Mouse (Mus musculus) erythroblast, embryonic 14.5 days (primary cell): ENCODE data around the gene Tll2. TPM values are rescaled to one million over a fixed set of nuclear protein-coding genes. Genes with fewer than 3 reads are reported as not detected.

ENCODE experiments used
- H3K27me3 ChIP-seq: 2 replicates; pipeline ENCODE4 v1.6.1; 2012; ENCODE audit warnings: inconsistent platforms; ENCODE audit not compliant: control insufficient read depth
- H3K36me3 ChIP-seq: 2 replicates; pipeline ENCODE4 v1.6.1; 2012; ENCODE audit warnings: mild to moderate bottlenecking, inconsistent platforms; ENCODE audit not compliant: control insufficient read depth
- H3K4me1 ChIP-seq: 2 replicates; pipeline ENCODE4 v1.6.1; 2012; ENCODE audit warnings: inconsistent platforms; ENCODE audit not compliant: control insufficient read depth
- H3K4me3 ChIP-seq: replicated peaks from 2 replicates; pipeline ENCODE3; 2012; ENCODE audit warnings: moderate library complexity, mild to moderate bottlenecking, inconsistent platforms
- H3K9me3 ChIP-seq: 2 replicates; pipeline ENCODE4 v1.6.1; 2012; ENCODE audit warnings: low read length, inconsistent platforms, mixed read lengths; ENCODE audit not compliant: control insufficient read depth
- GATA1 ChIP-seq: IDR thresholded peaks from 2 replicates; pipeline ENCODE4 v1.6.1; 2012; ENCODE audit warnings: low read length, inconsistent platforms, mixed read lengths
- TAL1 ChIP-seq: IDR thresholded peaks from 3 replicates; pipeline ENCODE4 v1.6.1; 2012; ENCODE audit warnings: low read length, inconsistent platforms, mixed read lengths
- polyA plus RNA-seq: library from polyadenylated mRNA; stranded (reverse); fragments of >175 nt; gene quantifications from 2 replicates; pipeline ENCODE4 v1.2.3, GENCODE M21; 2012

Tll2 gene
- polyA plus RNA-seq, result not detected in 2 replicates

DNA sequence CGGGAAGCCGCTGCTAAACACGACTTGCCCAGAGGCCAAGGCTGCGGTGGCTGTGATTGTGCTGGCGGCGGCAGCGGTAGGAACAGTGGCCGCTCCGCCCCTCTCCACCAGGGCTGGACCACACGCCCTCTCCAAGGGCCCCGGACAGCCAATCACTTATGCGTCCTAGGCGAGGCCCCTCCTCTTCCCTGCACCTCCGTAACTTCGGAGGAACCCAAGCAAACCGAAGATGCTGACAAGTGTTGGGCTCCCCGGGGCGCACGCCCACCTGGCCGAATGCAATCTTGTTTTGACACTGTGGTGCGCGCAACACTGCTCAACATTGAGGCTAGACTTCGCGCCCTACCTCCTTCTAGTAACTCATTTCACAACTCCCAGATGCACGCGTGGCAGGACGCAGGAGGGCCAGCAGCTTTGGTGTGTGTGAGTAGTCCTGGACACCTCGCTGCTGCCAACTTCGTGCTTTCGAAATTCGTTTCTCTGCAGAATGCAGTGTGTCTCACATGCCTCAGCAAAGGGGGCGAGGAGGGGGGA is at the start of gene Tll2:
Gene Tll2 (minus strand): TSS at position 25 of the 534 bp plus-strand sequence.
- H3K4me3 ChIP-seq, result no peak within 1 kb of the TSS
- no peaks in the 10 kb centered on the region; the same call in 1 of the 2 replicates for H3K4me1 ChIP-seq
- H3K27me3 ChIP-seq, result peaks cover 40% of the 10 kb centered on the region
- TF ChIP-seq TAL1 (no peak), GATA1 (no peak)
- H3K9me3 ChIP-seq, result no peaks in the 10 kb centered on the region
- peaks cover 5% of the 10 kb centered on the region for H3K36me3 ChIP-seq

DNA sequence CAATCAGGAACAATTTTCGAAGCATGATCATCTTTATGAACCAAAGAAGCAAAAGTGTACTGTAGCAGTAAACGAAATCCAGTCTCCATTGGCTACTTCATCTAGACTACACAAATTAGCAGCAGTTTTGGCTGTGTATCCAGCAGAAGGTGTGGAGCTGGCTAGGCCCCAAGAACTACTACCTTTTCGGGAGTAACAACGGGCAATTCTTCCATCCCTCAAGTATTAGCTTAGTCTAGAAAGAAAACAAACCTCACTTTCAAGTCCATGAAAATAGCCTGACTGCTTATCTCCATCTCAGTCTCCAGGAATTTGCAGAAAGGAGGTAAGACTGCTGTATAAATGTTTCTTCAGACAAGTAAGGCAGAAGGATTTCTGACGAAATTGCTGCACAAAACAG is 47.9 kb upstream of the Tll2 start:
- H3K36me3 ChIP-seq, result peaks cover 29% of the 10 kb centered on the region
- no peaks in the 10 kb centered on the region for H3K9me3 ChIP-seq
- H3K4me1 ChIP-seq, result peaks cover 8% of the 10 kb centered on the region
- no peaks in the 10 kb centered on the region for H3K27me3 ChIP-seq
- H3K4me3 ChIP-seq, result no peak overlapping the region
- no peak for TF ChIP-seq TAL1
- no peak for TF ChIP-seq GATA1

DNA sequence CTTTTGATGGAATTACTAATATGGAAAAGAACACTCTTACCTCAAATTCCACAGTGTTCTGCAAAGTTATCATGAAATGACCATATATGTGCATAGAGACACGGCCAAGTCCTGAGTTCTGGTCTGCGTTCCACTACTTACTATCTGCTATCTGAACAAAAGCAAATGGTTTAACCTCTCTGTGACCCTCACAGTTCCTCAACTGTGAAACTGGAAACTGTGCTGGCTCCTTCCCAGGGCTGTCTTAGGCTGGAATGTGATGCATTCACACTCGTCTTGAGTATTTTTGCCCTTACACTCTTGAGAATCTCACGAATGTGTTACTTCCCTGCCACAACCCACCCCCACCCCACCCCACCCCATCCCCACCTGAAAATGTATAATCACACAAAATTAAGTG is 42.3 kb upstream of the Tll2 start:
- Histone ChIP-seq H3K4me3 (no peak overlapping the region), H3K9me3 (no peaks in the 10 kb centered on the region), H3K36me3 (peaks cover 46% of the 10 kb centered on the region), H3K4me1 (no peaks in the 10 kb centered on the region), H3K27me3 (no peaks in the 10 kb centered on the region)
- TF ChIP-seq TAL1 (no peak), GATA1 (no peak)

DNA sequence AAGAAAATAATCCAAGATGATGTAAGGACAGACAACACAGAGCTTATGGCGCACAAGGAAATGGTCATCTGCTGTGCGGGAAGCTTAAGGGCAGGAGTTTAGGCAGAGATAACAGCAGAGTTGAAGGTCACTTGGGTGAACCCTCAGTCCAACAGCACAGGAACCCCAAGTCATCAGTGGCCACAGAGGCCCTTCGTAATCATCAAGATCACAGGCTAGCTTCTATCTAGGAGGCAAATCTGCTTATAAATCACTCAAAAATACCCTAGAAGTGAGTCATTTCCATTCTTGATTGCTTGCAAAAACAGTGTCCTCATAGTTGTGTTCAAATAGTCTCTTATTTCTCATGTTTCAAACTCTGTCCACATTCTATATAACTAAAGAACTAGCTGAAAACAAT is 41.6 kb upstream of the Tll2 start:
- TF ChIP-seq GATA1, result no peak
- no peak for TF ChIP-seq TAL1
- H3K36me3 ChIP-seq, result peaks cover 45% of the 10 kb centered on the region

DNA sequence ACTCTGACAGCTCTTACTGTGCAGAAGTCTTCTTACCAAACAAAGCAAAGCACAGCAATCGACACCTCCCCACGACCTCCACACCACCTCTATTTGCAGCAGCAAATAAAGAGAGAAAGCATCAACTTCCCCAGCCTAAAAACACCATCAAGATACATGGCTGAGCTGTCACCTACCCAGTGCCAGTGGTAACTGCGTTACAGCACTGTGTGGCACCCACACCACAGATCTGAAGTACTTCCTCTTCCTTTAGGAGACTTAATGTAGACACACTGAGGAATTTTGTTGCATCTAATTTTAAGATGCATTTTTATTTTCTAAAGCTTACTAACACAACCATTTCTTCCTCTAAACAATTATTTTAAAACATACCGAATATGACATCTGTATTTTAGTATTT is 39.6 kb upstream of the Tll2 start:
- no peak for TF ChIP-seq GATA1
- TF ChIP-seq TAL1, result no peak
- H3K4me1 ChIP-seq, result no peaks in the 10 kb centered on the region
- no peaks in the 10 kb centered on the region for H3K9me3 ChIP-seq
- H3K27me3 ChIP-seq, result no peaks in the 10 kb centered on the region
- H3K36me3 ChIP-seq, result peaks cover 59% of the 10 kb centered on the region
- H3K4me3 ChIP-seq, result no peak overlapping the region

More for the DNA sequence above, 41.6 kb upstream of the Tll2 start:
- H3K27me3 ChIP-seq, result no peaks in the 10 kb centered on the region
- no peaks in the 10 kb centered on the region for H3K4me1 ChIP-seq
- no peaks in the 10 kb centered on the region for H3K9me3 ChIP-seq
- no peak overlapping the region for H3K4me3 ChIP-seq

DNA sequence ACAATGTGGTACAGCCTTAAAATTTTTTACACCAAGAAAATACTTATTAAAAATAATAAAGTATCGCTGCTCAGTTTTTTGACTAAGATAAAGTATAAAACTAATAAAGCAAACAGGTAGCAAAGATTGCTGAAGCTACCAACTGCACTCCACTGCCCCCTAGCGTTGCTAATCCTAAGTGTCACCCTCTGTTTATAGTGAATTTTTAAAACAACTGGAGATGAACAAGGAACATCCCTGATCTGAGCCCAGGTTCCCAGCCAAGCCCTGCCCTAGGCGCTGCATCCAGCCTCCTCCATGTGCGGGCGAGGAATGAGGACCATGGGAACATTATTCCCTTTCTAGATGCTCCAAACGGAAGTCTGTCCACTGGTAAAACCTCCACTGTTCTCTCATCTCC is 37.9 kb upstream of the Tll2 start:
- no peaks in the 10 kb centered on the region for H3K4me1 ChIP-seq
- no peaks in the 10 kb centered on the region for H3K9me3 ChIP-seq
- peaks cover 67% of the 10 kb centered on the region for H3K36me3 ChIP-seq
- no peak overlapping the region for H3K4me3 ChIP-seq
- no peaks in the 10 kb centered on the region for H3K27me3 ChIP-seq
- TF ChIP-seq TAL1 (no peak), GATA1 (no peak)

DNA sequence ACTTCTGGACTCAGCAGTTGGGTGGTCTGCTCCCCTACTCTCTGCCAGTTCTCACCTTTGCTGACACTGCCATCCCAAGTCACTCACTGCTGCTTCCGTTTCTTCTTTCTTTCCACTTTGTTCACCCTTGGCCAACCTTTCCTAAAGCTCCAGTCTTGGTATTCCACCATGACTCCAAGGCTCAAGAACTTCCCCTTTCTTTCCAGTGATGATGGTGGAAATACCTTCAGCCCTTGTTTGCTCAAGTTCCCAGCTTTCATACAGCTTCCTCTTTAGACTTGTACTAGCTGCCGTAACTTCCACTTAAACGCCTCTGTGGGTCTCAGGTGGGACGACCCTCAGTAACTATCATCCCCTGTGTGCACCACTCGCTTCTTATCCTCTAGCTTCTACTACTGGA is 35.4 kb upstream of the Tll2 start:
- Histone ChIP-seq H3K36me3 (peaks cover 72% of the 10 kb centered on the region), H3K4me3 (no peak overlapping the region), H3K27me3 (no peaks in the 10 kb centered on the region), H3K9me3 (no peaks in the 10 kb centered on the region), H3K4me1 (no peaks in the 10 kb centered on the region)
- no peak for TF ChIP-seq GATA1
- no peak for TF ChIP-seq TAL1

DNA sequence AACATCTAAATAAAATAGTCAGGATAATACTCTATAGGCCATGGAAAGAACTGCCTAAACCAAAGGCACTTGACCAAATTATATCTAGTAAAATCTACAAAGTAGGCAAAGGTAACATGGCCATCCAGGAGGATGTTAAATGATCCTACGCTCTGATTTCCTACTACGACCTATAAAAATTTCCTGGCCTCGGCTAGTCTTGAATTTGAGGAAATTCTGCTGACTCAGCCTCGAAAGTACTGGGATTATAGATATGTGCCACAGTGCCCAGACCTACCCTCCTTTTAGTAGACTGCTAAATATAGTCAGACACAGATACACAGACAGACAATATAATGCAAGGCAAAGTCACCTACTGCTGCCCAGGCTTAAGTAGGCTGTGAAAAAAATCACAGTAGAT is 27.1 kb upstream of the Tll2 start:
- no peaks in the 10 kb centered on the region for H3K27me3 ChIP-seq
- no peak overlapping the region for H3K4me3 ChIP-seq
- TF ChIP-seq GATA1 (no peak), TAL1 (no peak)
- H3K4me1 ChIP-seq, result no peaks in the 10 kb centered on the region
- H3K9me3 ChIP-seq, result no peaks in the 10 kb centered on the region
- H3K36me3 ChIP-seq, result peaks cover 81% of the 10 kb centered on the region

DNA sequence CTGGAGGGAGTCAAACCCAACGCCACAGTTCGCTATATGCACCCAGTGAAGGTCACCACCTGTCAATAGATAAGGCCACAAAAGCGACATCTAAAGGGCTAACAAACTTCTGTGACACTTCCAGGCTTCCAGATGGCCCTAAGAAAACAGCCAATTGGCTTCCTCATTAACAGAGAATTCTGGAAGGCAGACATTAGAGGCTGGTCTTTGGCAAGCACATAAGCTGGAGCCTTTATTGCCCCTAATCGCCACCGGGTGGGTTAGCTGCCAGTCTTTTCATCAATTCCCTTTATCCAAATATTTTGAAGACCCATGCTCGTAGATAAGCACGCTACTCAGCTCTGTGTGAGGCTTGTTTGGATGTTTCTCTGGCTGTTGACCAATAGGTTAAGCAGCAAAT is 1.7 kb upstream of the Tll2 start:
- peaks cover 14% of the 10 kb centered on the region for H3K36me3 ChIP-seq
- H3K9me3 ChIP-seq, result no peaks in the 10 kb centered on the region
- peaks cover 40% of the 10 kb centered on the region for H3K27me3 ChIP-seq
- no peak overlapping the region for H3K4me3 ChIP-seq
- TF ChIP-seq GATA1 (no peak), TAL1 (no peak)
- H3K4me1 ChIP-seq, result no peaks in the 10 kb centered on the region; the same call in 1 of the 2 replicates

DNA sequence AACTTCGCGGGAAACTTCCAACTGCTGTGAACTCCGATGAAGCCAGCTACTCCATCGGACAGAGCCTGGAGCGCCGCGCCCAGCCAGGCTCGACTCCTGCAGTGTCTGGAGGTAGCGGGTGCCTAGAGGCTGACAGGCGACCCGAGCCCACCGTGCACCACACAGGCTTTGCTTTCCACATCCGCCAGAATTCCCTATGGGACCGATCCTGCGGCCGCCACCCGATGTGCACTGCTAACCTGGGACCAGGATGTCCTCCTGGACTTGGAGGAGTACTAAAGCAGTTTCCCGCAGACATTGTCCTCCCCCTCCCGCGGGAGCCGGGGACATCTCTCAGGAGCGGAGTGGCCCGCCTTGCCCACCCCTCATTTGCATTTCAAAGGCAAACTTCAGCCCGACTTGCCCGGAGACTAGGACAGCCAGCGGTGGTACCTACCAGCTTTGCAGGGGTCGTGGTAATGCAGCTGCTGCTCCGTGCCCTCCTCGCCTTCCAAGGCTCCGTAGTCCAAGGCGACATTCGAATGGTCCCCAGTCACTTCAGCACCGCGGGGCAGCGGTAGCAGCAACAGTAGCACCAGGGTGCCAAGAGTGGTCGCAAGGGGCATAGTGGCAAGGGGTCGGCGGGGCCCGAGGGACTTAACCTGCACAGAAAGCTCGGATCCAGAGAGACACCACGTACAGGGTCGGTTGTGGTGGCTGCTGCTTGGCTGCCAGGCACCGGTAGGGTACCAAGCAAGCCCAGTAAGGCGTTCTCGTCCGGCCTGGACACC is 409 bp downstream of the Tll2 start:
- no peaks in the 10 kb centered on the region for H3K9me3 ChIP-seq
- no peak for TF ChIP-seq GATA1
- no peak for TF ChIP-seq TAL1
- peaks cover 40% of the 10 kb centered on the region for H3K27me3 ChIP-seq
- no peak overlapping the region for H3K4me3 ChIP-seq
- H3K4me1 ChIP-seq, result no peaks in the 10 kb centered on the region; the same call in 1 of the 2 replicates
- H3K36me3 ChIP-seq, result peaks cover 4% of the 10 kb centered on the region
